Mouse (Mus musculus) limb, embryonic 14.5 days (tissue): ENCODE measurements at regions not wholly inside any gene's neighbourhood (a gene's known extent, or its start where the extent isn't known, plus 50 kb on each side); places are given as distances from the start of the nearest gene placed in this dataset.
A peak's percentile ranks its signal among the peaks of the same experiment; 100 is the strongest.
"Not testable (repeated sequence)": the region's sequence is repeated elsewhere in the genome, so short reads cannot be mapped to it uniquely, and the experiment has no call there.

Source experiments
- ATAC-seq: fragments of 200-750 bp; cut with Nextera tagmentation; 2 replicates; pipeline ENCODE4 v1.8.0; 2017; ENCODE audit warnings: low read depth, moderate number of reproducible peaks, moderate TSS enrichment; ENCODE audit not compliant: low FRiP score
- DNase-seq: peaks from one replicate; pipeline ENCODE4 v3.0.0-alpha.2; 2015; ENCODE audit warnings: low spot score
- H3K27ac ChIP-seq: fragments of 300-500 bp; sonication (generic); replicated peaks from 2 replicates; pipeline ENCODE4 v1.5.1; 2014; ENCODE audit warnings: low read depth, mild to moderate bottlenecking, low read length, moderate library complexity, mixed read lengths
- H3K27me3 ChIP-seq: fragments of 300-500 bp; sonication (generic); 2 replicates; pipeline ENCODE4 v1.6.1; 2014; ENCODE audit warnings: low read length, mixed read lengths; ENCODE audit not compliant: control insufficient read depth, insufficient read depth
- H3K36me3 ChIP-seq: fragments of 300-500 bp; sonication (generic); 2 replicates; pipeline ENCODE4 v1.6.1; 2014; ENCODE audit warnings: mild to moderate bottlenecking, low read length, moderate library complexity, mixed read lengths; ENCODE audit not compliant: control insufficient read depth, insufficient read depth
- H3K4me1 ChIP-seq: fragments of 300-500 bp; sonication (generic); 2 replicates; pipeline ENCODE4 v1.6.1; 2014; ENCODE audit warnings: antibody characterized with exemption, low read length, mixed read lengths; ENCODE audit not compliant: control insufficient read depth, insufficient read depth
- H3K4me2 ChIP-seq: fragments of 300-500 bp; sonication (generic); replicated peaks from 2 replicates; pipeline ENCODE4 v1.6.1; 2014; ENCODE audit warnings: low read depth, mild to moderate bottlenecking, low read length, moderate library complexity; ENCODE audit not compliant: severe bottlenecking
- H3K4me3 ChIP-seq: fragments of 300-500 bp; sonication (generic); replicated peaks from 2 replicates; pipeline ENCODE4 v1.5.1; 2014; ENCODE audit warnings: low read length
- H3K9ac ChIP-seq: fragments of 300-500 bp; sonication (generic); 2 replicates; pipeline ENCODE4 v1.6.1; 2014; ENCODE audit warnings: mild to moderate bottlenecking, low read depth, low read length, moderate library complexity; ENCODE audit not compliant: severe bottlenecking
- H3K9me3 ChIP-seq: fragments of 300-500 bp; sonication (generic); 2 replicates; pipeline ENCODE4 v1.6.1; 2016; ENCODE audit warnings: low read length; ENCODE audit not compliant: control insufficient read depth
- POLR2A ChIP-seq: fragments of 200-500 bp; IDR thresholded peaks from 2 replicates; pipeline ENCODE4 v1.8.0; 2012; ENCODE audit warnings: inconsistent platforms, mild to moderate bottlenecking, moderate library complexity, borderline replicate concordance; ENCODE audit not compliant: insufficient read depth, insufficient read length; ENCODE audit errors: extremely low read depth
- WGBS: fragments of 180-500 bp; shearing (Covaris S2); extraction: QIAGEN DNeasy Blood & Tissue Kit; methylation state at CpG from one replicate; pipeline ENCODE4 v1.1.7; 2014; 5-methylcytosine and 5-hydroxymethylcytosine counted together

- not testable (repeated sequence) for H3K27me3 ChIP-seq, ATAC-seq, H3K4me3 ChIP-seq, H3K4me1 ChIP-seq, H3K27ac ChIP-seq, H3K4me2 ChIP-seq, DNase-seq, H3K36me3 ChIP-seq, H3K9ac ChIP-seq, H3K9me3 ChIP-seq
- WGBS: 71% methylated on average over 1 of the region's 5 CpGs
Observed at GRCm38 (mm10) chr13:12688149-12688548, 111.7 kb downstream of the Prl2c3 start.

- H3K9me3 ChIP-seq, H3K4me2 ChIP-seq, H3K27me3 ChIP-seq, H3K36me3 ChIP-seq, H3K4me3 ChIP-seq, H3K4me1 ChIP-seq, DNase-seq, H3K9ac ChIP-seq, H3K27ac ChIP-seq: not testable (repeated sequence)
- 84% methylated on average over 3 of the region's 6 CpGs for WGBS
- peak; percentile 50; the same call in 1 of the 2 replicates for ATAC-seq
Observed at GRCm38 (mm10) chr13:12680954-12681571, 115.4 kb downstream of the Ero1lb start.

GRCm38 (mm10) chr13:12680283-12680953 is 114.7 kb downstream of the Ero1lb start:
- H3K27ac ChIP-seq, H3K4me1 ChIP-seq, H3K36me3 ChIP-seq, H3K27me3 ChIP-seq, H3K9me3 ChIP-seq: not testable (repeated sequence)
- peak overlapping the region; percentile 40; the same call in 1 of the 2 replicates for H3K4me2 ChIP-seq
- ATAC-seq: peak; percentile 74
- DNase-seq: peak; percentile 59
- peak overlapping the region; percentile 17 for H3K4me3 ChIP-seq
- H3K9ac ChIP-seq: peak overlapping the region; percentile 44
- 15% methylated on average over 19 of the region's 19 CpGs for WGBS

GRCm38 (mm10) chr13:12677372-12677771 is 111.7 kb downstream of the Ero1lb start:
- TF ChIP-seq POLR2A: no peak
- Histone ChIP-seq H3K9me3 (no peaks in the 10 kb centered on the region), H3K9ac (no peak overlapping the region), H3K4me3 (no peak overlapping the region), H3K36me3 (no peaks in the 10 kb centered on the region), H3K4me1 (no peaks in the 10 kb centered on the region), H3K4me2 (no peak overlapping the region), H3K27ac (no peak overlapping the region), H3K27me3 (no peaks in the 10 kb centered on the region)
- DNase-seq: no peak
- whole genome bisulfite sequencing: 81% methylated on average over 2 of the region's 2 CpGs
- no peak for ATAC-seq

- not testable (repeated sequence) for H3K36me3 ChIP-seq, H3K4me2 ChIP-seq, ATAC-seq, H3K4me1 ChIP-seq, H3K9me3 ChIP-seq, H3K4me3 ChIP-seq, H3K9ac ChIP-seq, H3K27ac ChIP-seq, DNase-seq, H3K27me3 ChIP-seq
- WGBS: 80% methylated on average over 2 of the region's 2 CpGs
Observed at GRCm38 (mm10) chr13:12671011-12671410, 105.3 kb downstream of the Ero1lb start.

- not testable (repeated sequence) for H3K36me3 ChIP-seq, H3K4me1 ChIP-seq
Observed at GRCm38 (mm10) chr13:12668742-12669141, 103.1 kb downstream of the Ero1lb start.

GRCm38 (mm10) chr13:12667727-12668665 is 102.3 kb downstream of the Ero1lb start:
- H3K4me3 ChIP-seq, H3K9ac ChIP-seq, H3K4me2 ChIP-seq, H3K27ac ChIP-seq, H3K9me3 ChIP-seq, H3K27me3 ChIP-seq, ATAC-seq, H3K4me1 ChIP-seq, H3K36me3 ChIP-seq, DNase-seq: not testable (repeated sequence)
- WGBS: 80% methylated on average over 8 of the region's 9 CpGs

More at GRCm38 (mm10) chr13:12668742-12669141, 103.1 kb downstream of the Ero1lb start:
- H3K27ac ChIP-seq, H3K4me3 ChIP-seq, H3K27me3 ChIP-seq, H3K9ac ChIP-seq, ATAC-seq, H3K9me3 ChIP-seq, H3K4me2 ChIP-seq, DNase-seq: not testable (repeated sequence)
- no CpG with 5 or more reads among the region's 7 CpGs for WGBS
